Mouse (Mus musculus) forebrain, embryonic 10.5 days (tissue): ENCODE results near the gene Lrrc8c. TPM values are rescaled to one million over a fixed set of nuclear protein-coding genes. Genes with fewer than 3 reads are reported as not detected.
A peak's percentile ranks its signal among the peaks of the same experiment; 100 is the strongest.

Experiments
- DNase-seq: peaks from one replicate; pipeline ENCODE4 v3.0.0-alpha.2; 2017; ENCODE audit warnings: low spot score; ENCODE audit errors: extremely low spot score
- H3K27ac ChIP-seq: fragments of 300-500 bp; sonication (generic); 2 replicates; pipeline ENCODE4 v1.5.1; 2016; ENCODE audit warnings: mild to moderate bottlenecking
- H3K27me3 ChIP-seq: fragments of 300-500 bp; sonication (generic); 2 replicates; pipeline ENCODE4 v1.6.1; 2016; ENCODE audit warnings: mild to moderate bottlenecking; ENCODE audit not compliant: poor library complexity, severe bottlenecking
- H3K36me3 ChIP-seq: fragments of 300-500 bp; sonication (generic); replicated peaks from 2 replicates; pipeline ENCODE4 v1.6.1; 2016; ENCODE audit warnings: mild to moderate bottlenecking, moderate library complexity
- H3K4me1 ChIP-seq: fragments of 300-500 bp; sonication (generic); 2 replicates; pipeline ENCODE4 v1.6.1; 2016
- H3K4me3 ChIP-seq: fragments of 300-500 bp; sonication (generic); 2 replicates; pipeline ENCODE4 v1.5.1; 2016; ENCODE audit warnings: mild to moderate bottlenecking, moderate library complexity
- H3K9me3 ChIP-seq: fragments of 300-500 bp; sonication (generic); 2 replicates; pipeline ENCODE4 v1.6.1; 2016; ENCODE audit warnings: mild to moderate bottlenecking, moderate library complexity
- WGBS: fragments of 180-500 bp; shearing (Covaris S2); methylation state at CpG from one replicate; pipeline ENCODE4 v1.1.7; 2016; 5-methylcytosine and 5-hydroxymethylcytosine counted together
- polyA plus RNA-seq: library from polyadenylated mRNA; unstranded; fragments of >200 nt; fragmentation: Nextera tagmentation; extraction: Ambion mirVana; gene quantifications from 2 replicates; pipeline ENCODE4 v1.2.1, GENCODE M21; 2016

The Lrrc8c gene
- polyA plus RNA-seq, 1 experiment from 2014 or later, result 14.8 TPM

DNA sequence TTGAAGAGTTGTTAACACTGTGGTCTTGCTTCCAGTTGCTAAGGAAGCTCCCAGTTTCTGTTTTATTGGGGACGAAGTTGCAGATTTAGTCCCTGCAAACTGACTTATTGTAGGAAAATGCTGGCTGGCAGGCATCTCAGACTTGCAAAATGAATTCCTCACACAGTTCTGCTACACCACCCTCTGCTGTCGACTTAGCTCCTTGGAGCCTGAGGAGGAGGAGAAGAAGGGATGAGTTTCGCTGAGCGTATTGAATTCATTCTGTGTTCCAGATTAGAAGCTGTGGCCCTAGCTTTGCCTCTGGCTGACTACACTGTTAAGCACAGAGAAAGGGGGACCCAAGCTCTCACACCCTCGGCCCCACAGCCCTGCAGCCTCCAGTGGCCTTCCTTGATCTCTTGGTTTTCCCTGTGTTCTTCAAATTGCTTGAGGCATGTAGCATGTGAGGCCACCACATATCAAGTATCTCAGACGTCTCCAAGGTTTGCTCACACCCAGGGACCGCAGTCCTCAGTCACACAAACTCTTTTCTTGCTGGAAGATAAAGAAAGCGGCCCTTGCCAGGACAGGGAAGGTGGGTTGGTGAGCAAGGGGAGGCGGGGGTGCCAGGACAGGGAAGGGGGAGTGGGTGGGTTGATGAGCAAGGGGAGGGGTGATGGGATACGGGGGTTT is 24.8 kb upstream of the Lrrc8c start:
- Histone ChIP-seq H3K4me1 (peaks cover 87% of the 10 kb centered on the region), H3K4me3 (peak overlapping the region; percentile 44), H3K9me3 (no peaks in the 10 kb centered on the region), H3K27me3 (peaks cover 57% of the 10 kb centered on the region), H3K36me3 (peaks cover 3% of the 10 kb centered on the region; the same call in 1 of the 2 replicates), H3K27ac (peak overlapping the region; percentile 65)
- no peak for DNase-seq
- 33% methylated on average over 10 of the region's 10 CpGs for WGBS

DNA sequence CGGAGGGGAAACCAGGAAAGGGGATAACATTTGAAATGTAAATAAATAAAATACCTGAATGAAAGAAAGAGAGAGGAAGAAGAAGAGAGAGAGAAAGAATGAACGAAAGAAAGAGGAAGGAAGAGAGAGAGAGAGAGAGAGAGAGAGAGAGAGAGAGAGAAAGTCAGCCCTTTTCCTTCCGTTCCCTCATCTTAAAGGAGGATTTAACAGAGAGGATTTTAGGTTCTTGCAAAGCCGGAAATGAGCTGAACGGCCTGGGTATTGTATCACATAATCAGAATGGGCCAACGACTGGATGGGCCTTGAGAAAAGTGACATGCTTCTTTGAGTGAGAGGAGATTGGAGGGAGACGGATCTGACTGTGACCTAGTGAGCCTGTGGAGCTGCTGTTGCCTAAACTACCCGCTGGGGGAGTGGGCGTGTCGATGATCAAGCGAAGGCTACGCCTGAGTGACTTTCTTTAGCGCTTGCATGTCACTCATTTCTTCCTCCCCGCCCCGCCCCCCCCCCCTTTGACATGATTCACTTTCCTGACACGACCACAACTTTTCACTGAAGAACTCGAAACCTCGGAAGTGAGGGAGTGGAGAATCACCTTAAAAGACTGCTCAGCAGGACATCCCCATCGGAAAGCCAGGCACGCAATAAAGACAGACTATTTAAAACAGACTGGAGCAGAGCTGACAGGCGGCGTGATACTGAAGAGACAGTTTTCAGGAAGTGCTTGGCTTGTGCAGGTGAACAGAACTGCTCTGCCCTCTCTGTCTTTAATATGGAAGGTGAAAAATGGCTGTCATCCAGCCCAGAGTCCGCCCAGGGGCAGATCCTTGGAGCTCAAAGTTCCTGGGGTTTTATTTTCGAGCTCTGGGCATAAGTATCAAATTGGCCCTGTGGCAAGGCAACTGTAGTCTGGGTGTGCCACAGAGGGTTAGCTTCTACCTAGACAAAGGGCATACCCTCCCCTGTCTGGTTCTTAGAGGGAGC is 24.0 kb upstream of the Lrrc8c start:
- peaks cover 3% of the 10 kb centered on the region; the same call in 1 of the 2 replicates for H3K36me3 ChIP-seq
- no peaks in the 10 kb centered on the region for H3K9me3 ChIP-seq
- H3K4me1 ChIP-seq, result peaks cover 95% of the 10 kb centered on the region
- 5% methylated on average over 24 of the region's 24 CpGs for WGBS
- peak overlapping the region; percentile 65 for H3K27ac ChIP-seq
- peak; percentile 83 for DNase-seq
- peak overlapping the region; percentile 44 for H3K4me3 ChIP-seq
- H3K27me3 ChIP-seq, result peaks cover 54% of the 10 kb centered on the region

DNA sequence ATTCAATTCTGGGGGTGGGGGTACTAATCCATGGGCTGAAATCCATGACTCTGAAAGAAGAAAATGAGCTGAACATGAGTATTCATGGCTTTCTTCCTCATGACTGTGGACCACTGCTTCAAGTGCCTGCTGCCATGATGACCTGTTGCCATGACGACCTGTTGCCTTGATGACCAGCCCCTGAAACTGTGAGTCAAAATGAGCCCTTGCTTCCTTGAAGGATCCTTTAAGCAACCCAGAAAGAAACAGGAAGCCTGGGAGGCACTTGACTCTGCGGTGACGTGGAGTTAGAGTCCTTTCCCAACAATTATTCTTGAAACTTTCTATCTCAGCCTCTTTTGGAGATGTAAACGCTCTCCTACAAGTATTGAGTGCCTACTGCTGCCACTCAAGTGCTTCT is 23.1 kb upstream of the Lrrc8c start:
- no peak for DNase-seq
- Histone ChIP-seq H3K9me3 (no peaks in the 10 kb centered on the region), H3K36me3 (no peaks in the 10 kb centered on the region), H3K4me1 (peaks cover 100% of the 10 kb centered on the region), H3K27ac (0 out of 2 replicates have a peak overlapping the region, but pooled peaks have one; percentile 11), H3K27me3 (peaks cover 48% of the 10 kb centered on the region), H3K4me3 (no peak overlapping the region)
- WGBS, result 86% methylated on average over 4 of the region's 4 CpGs

DNA sequence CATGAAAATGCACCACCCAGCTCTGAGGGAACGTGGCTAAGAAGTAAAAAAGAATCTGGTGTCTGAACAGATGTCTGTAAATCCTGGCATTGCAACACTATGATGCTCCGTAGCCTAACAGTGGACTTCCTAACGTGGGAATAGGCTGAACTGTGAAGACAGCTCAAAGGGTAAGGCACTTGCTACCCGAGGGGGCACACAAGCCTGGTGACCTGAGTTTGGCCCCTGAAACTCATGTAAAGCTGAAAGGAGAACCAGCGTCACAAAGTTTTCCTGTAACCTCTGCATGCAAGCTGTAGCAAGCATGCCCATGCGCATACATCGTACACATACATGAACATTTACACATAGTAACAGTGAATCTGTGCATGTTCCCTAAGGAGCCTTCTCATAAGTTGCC is 22.6 kb upstream of the Lrrc8c start:
- Histone ChIP-seq H3K36me3 (no peaks in the 10 kb centered on the region), H3K4me3 (no peak overlapping the region), H3K4me1 (peaks cover 100% of the 10 kb centered on the region), H3K27me3 (peaks cover 48% of the 10 kb centered on the region), H3K9me3 (no peaks in the 10 kb centered on the region), H3K27ac (0 out of 2 replicates have a peak overlapping the region, but pooled peaks have one; percentile 11)
- WGBS, result 85% methylated on average over 7 of the region's 7 CpGs
- no peak for DNase-seq

DNA sequence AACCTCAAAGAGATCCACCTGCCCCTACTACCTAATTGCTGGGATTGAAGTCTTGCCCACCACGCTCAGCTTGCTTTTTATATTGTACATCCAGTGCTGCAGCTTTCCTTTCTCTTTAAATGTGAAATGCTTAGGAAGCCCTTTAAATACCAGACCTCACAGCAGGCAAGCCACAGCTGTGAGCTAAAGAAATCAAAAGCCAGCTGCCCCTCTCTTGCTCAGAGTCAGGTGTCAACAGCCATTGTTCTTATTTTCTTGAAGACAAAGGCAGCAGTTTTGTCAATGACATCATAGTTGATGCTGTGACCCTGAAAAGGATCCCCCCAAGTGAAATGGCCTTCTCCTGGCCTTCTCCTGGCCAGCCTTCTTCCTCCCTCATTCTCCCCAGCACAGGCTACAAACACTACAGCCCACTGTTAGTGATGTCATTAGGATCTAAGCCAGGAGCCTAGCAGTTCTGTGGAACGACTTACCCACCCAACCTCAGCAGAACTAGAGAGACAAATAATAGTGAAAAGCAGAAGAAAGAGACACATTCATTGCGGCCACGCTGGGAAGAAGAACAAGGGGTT is 20.7 kb upstream of the Lrrc8c start:
- Histone ChIP-seq H3K36me3 (no peaks in the 10 kb centered on the region), H3K4me1 (peaks cover 80% of the 10 kb centered on the region), H3K27ac (peak overlapping the region; percentile 57; the same call in 1 of the 2 replicates), H3K9me3 (peaks cover 4% of the 10 kb centered on the region), H3K4me3 (no peak overlapping the region), H3K27me3 (peaks cover 45% of the 10 kb centered on the region)
- DNase-seq, result no peak
- WGBS, result 49% methylated on average over 4 of the region's 4 CpGs

DNA sequence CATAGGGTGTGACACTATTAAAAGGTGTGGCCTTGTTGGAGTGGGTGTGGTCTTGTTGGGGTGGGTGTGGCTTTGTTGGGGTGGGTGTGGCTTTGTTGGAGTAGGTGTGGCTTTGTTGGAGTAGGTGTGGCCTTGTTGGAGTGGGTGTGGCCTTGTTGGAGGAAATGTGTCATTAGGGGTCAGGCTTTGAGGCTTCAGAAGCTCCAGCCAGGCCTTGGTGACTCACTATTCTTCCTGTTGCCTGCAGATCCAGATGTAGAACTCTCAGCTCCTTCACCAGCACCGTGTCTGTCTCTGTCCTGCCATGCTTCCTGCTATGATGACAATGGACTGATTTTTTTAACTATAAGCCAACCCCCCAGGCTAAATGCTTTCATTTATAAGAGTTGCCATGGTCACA is 19.8 kb upstream of the Lrrc8c start:
- Histone ChIP-seq H3K27me3 (peaks cover 36% of the 10 kb centered on the region), H3K36me3 (no peaks in the 10 kb centered on the region), H3K4me3 (no peak overlapping the region), H3K4me1 (peaks cover 72% of the 10 kb centered on the region), H3K27ac (no peak overlapping the region), H3K9me3 (peaks cover 7% of the 10 kb centered on the region)
- no peak for DNase-seq
- WGBS, result 79% methylated on average over 1 of the region's 1 CpGs

DNA sequence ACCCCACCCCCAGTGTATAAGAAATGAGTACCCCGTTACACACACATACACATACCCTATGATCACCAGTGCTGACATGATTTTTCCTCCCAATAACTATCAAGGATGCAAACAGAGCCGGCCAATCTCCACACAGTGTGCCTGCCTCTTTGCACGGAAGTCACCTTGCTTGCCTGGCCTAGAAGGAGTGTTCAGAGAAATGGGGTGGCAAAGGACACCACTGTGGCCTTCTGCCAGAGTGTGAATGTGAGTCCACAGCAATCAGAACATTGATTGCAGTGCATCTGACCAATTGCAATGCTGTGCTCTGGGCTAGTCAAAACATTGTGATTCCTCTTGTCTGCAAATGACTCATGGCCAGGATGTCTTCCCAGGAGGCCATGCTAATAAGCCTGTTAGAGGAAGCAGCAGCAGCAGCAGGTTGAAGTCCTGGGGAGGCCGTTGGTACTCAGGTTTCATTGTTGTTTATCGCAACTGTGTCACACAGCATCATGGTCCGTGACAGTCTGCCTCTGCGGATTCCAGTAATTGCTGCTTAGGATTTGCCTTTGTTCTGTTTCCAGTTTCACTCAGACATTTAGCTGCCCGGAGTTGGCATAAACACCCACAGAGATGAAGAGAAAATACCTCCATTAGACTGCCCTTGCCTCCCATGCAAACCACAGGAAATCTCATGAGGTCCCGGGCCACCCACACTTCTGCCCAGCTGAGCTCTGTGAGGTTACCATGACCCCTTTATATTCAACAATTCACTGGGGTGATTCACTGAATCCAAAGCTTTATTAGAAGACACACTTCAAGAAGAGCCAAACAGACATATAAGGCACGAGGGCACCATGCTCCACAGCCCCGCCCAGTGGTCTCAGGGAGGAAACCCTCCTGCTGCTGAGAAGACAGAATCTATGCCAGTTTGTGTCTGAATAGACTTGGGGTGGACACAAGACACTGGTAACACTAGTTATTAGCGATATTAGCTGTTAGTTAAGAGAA is 18.8 kb upstream of the Lrrc8c start:
- Histone ChIP-seq H3K36me3 (no peaks in the 10 kb centered on the region), H3K27ac (0 out of 2 replicates have a peak overlapping the region, but pooled peaks have one; percentile 1), H3K9me3 (peaks cover 7% of the 10 kb centered on the region), H3K4me3 (no peak overlapping the region), H3K27me3 (peaks cover 32% of the 10 kb centered on the region), H3K4me1 (peaks cover 61% of the 10 kb centered on the region)
- no peak for DNase-seq
- WGBS, result 47% methylated on average over 12 of the region's 12 CpGs

DNA sequence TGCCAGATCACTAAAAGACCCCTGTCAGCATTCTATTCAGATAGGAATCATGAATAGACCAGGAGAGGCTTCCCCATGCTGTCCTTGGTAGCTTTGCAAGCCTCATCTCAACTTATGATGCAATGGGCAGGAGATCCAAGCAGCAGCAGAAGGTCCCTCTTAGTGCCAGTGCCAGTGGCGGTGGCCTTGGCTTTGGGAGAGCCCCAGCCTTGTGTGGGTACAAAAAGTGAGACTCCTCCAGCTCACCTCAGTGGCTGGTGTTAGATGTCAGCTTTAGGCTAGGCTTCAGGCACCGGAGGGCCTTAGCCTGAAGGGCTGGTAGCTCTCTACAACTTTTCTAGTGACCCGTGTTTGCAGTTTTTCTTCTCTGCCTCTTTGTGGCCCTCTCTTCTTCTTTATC is 18.1 kb upstream of the Lrrc8c start:
- H3K36me3 ChIP-seq, result no peaks in the 10 kb centered on the region
- peaks cover 54% of the 10 kb centered on the region for H3K4me1 ChIP-seq
- H3K27ac ChIP-seq, result no peak overlapping the region
- peaks cover 31% of the 10 kb centered on the region for H3K27me3 ChIP-seq
- no peak for DNase-seq
- 92% methylated on average over 3 of the region's 3 CpGs for WGBS
- no peak overlapping the region for H3K4me3 ChIP-seq
- H3K9me3 ChIP-seq, result peaks cover 7% of the 10 kb centered on the region

DNA sequence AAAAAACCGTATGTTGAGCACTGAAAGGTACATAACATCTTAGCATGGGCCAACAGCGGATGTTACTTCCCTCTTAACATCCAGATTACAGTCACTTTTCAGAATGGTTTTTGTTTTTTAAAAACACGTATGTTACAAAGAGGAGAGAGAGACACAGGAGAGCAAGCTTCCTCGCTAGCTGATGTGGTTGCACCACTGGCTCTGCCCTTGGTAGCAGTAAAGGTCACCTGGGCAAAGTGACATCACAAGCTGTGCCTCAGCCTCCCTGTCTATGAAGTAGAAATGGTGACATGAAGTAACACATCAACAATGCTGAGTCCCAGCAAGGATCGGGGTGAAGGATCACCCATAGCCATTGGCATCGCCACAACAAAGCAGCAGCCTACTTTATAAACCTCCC is 10.4 kb upstream of the Lrrc8c start:
- no peak for DNase-seq
- H3K27ac ChIP-seq, result no peak overlapping the region

DNA sequence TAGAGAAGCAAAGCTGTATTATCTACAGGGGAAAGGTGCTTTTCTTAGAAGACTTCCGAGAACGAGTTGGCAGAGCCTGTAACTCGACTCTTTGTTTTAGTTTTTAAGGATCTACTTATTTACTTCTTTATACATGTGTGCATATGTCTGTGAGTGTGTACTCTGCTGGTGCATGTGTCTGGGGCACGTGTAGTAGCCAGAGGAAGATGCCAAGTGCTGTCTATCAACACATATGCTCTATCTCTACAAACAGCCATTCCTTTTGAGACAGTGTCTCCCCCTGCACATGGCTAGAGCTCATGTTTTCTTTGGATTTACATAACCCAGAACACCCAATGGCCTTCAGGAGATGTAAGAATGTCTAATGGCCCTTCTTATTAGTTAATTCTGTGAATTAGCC is 6.9 kb upstream of the Lrrc8c start:
- no peaks in the 10 kb centered on the region for H3K36me3 ChIP-seq
- H3K4me3 ChIP-seq, result no peak overlapping the region
- no peaks in the 10 kb centered on the region for H3K9me3 ChIP-seq
- no peak for DNase-seq
- H3K27me3 ChIP-seq, result peaks cover 9% of the 10 kb centered on the region
- peaks cover 13% of the 10 kb centered on the region; the same call in 1 of the 2 replicates for H3K4me1 ChIP-seq
- 75% methylated on average over 4 of the region's 4 CpGs for WGBS
- no peak overlapping the region for H3K27ac ChIP-seq

More for the DNA sequence above, 10.4 kb upstream of the Lrrc8c start:
- H3K36me3 ChIP-seq, result no peaks in the 10 kb centered on the region
- H3K27me3 ChIP-seq, result no peaks in the 10 kb centered on the region; the same call in 1 of the 2 replicates
- 95% methylated on average over 6 of the region's 6 CpGs for WGBS
- H3K4me1 ChIP-seq, result no peaks in the 10 kb centered on the region
- H3K9me3 ChIP-seq, result no peaks in the 10 kb centered on the region; the same call in 1 of the 2 replicates
- H3K4me3 ChIP-seq, result no peak overlapping the region

DNA sequence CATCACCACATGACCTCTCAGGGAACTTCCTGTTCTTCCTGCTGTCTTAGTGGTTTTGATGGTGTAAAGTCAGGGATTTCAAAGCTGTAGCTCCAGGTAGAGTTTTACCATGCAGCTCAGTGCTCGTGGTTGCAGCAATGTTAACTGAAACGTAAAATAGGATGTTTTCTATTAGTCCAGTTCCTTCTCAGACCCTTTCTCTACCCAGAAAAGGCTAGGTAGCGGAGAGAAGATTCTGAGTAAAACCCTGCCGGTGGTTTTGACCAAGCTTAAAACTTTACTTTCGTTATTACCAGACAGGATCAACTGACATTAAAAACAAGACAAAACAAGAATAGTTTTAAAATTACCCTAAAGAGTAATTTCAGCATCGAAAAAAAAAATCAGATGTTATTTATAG is 3.7 kb upstream of the Lrrc8c start:
- Histone ChIP-seq H3K4me3 (no peak overlapping the region), H3K4me1 (peaks cover 37% of the 10 kb centered on the region), H3K36me3 (no peaks in the 10 kb centered on the region), H3K27ac (no peak overlapping the region), H3K27me3 (peaks cover 18% of the 10 kb centered on the region), H3K9me3 (no peaks in the 10 kb centered on the region)
- no peak for DNase-seq
- WGBS, result 68% methylated on average over 6 of the region's 6 CpGs

DNA sequence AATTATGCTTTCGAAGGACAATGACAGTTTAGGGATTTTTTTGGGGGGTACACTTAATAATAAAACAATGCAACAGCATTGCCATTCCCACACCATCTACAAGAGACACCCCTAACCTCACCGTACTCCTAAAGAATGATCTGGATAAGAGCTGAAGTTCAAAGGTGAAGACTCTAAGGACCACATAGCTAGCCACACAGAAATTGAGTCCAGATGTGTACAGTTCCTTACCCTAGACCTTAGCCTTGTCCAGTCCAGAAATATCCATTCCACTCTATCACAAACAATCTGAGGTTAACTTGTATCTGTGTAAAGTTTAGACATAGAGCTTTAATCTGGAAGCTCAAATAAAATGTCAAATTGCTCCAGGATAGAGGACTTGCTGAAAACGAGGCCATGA is 2.9 kb upstream of the Lrrc8c start:
- H3K9me3 ChIP-seq, result no peaks in the 10 kb centered on the region
- WGBS, result 77% methylated on average over 3 of the region's 3 CpGs

More for the DNA sequence above, 2.9 kb upstream of the Lrrc8c start:
- no peak overlapping the region for H3K27ac ChIP-seq
- no peak for DNase-seq
- H3K4me3 ChIP-seq, result no peak overlapping the region
- peaks cover 18% of the 10 kb centered on the region for H3K27me3 ChIP-seq
- peaks cover 44% of the 10 kb centered on the region for H3K4me1 ChIP-seq
- no peaks in the 10 kb centered on the region for H3K36me3 ChIP-seq
